Mouse (Mus musculus): ENCODE results near the gene Mgst3.
"Not testable (repeated sequence)": the region's sequence is repeated elsewhere in the genome, so short reads cannot be mapped to it uniquely, and the experiment has no call there.

Gene Mgst3

DNA sequence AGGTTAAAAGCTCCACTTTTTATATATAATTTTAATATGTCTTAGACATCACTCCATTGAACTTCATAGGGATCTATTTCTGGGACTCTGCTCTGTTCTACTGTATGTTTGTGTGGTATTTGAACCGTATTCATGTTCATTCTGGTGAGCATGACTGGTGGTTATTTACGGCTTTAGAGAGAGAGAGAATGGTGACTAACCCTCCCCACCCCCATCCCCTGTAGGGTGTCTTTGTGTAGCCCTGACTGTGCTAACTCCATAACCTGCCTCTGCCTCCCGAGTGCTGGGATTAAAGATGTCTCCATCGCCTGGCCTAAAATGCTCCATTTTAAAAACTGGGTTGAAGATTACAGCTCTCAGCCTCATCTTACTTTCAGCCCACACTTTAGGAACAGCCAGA lies 33.4 kb downstream of the Mgst3 start:
- no peak for DNase-seq (ENCODE audit: low spot score)

DNA sequence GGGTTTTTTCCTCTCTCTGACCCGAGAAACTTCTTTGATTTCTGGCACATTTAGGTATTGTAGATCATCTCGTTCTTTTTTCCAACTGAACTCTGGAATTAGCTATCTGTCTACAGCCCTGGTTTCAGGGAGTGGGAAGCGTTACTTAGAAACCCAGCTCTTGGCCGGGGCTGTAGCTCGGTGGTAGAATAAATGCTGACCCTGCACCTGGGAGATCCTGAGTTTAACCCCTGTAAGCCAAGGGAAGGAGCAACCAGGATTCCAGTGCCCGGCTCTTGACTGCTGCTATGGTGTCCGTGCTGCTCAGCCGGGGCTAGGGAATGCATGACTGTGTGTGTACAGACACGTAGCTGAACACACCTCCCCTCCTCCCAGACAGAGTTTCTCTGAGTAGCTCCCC lies 34.9 kb downstream of the Mgst3 start:
- DNase-seq (ENCODE audit: low spot score), result no peak

DNA sequence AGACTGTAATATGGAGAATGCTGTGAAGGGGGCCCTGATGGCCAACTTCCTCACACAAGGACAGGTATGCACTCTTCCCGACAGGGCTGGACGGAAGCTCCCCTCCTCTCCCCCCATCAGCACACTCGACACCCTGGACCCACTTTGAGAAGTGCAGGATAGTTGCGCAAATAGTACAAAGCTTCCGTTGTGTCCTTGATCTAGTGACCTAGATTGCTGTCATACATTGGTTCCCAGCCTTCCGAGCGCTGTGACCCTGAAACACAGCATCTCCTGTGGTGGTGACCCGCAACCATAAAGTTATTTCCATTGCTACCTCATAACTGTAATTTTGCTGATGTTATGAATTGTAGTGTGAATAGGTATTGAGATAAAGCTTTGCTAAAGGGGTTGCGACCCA lies 36.3 kb downstream of the Mgst3 start:
- DNase-seq (ENCODE audit: low spot score), result no peak

DNA sequence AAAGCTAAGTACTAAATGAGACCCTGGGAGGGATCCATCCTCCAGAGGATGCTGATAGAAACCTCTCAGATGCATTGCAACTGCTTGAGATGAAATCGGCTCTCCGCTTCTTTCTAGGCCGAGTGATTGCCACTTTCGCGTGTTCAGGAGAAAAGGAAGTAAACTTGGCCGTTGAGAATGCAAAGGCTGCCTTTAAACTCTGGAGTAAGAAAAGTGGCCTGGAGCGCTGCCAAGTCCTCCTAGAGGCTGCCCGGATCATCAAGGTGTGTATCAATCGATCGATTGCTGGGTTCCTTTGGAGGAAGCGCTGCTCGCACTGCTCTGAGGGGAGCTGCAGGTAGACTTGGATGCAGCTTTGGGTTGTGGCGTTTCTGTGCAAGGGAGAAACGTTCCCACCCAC lies 41.2 kb downstream of the Mgst3 start:
- no peak for DNase-seq (ENCODE audit: low spot score)

DNA sequence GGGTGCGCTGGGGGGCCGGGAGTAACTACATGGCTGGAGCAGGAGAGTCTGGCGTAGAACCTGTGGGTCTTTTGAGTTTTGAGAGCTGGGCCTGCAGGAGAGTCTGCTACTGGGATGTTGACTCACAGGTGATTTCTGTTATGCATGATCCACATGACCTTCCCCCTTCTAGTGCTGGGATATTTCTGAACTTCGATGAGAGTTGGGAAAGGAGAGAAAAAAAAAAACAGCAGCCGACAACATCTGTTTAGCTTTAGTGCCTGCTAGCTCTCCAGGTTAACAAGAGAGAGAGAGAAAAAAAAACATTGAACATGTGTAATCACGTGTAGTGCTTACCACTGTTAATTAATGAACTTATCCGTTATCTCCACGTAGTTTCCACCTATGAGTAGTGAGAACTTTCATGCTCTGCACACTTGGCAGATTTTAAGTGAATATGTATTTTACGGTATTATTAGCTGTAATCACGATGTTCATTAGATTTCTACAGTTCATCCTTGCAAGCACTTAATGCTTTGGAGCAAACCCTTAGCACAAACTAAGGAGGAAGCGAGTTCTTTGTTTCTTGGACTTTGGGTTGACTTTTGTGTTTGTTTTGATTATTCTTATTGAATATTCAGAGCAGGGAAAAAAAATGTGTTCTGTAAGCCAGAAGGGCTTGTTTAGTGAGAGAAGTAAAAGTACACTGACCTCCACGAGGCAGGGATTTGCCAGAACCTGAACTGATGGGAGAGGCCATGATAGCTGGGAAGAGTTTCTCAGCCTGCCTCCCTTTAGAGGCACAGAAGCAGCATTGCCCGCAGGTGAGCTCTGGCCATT lies 42.8 kb downstream of the Mgst3 start:
- DNase-seq (ENCODE audit: low spot score), result no peak

DNA sequence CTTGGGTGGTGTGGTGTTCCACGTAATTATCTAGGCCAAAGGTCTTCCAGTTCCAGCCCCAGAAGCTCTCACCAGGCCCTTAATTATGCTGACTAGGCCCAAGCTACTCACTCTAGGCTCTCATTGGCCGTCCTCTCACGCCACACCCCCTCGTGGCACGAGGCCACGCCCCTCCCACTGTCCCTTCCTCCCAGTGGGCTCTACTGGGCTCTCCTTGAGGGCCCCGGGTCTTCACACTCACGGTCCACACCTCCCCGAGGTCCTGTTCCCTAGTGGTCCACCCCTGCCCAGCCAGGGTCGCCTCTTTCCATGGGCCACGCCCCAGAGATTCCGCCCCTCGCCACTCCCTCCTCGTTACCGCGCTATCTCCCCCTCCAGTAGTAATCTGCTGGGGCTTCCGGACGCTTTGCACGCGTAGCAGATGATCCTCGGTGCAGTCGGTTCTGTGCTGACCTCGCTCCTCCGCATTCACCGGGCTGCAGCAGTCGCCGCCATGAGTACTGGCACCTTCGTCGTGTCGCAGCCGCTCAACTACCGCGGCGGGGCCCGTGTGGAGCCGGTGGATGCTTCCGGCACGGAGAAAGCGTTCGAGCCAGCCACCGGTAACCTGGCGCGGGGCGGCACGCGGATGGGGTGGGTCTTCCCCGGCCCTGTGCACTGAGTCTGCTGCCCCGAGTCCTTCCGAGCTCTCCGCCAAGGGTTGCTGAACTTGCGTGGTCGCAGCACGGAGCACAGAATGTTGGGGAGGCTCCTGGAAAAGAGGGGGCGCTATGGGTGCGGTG lies 43.6 kb downstream of the Mgst3 start, which contains the start of gene Aldh9a1:
Aldh9a1 (plus strand) TSS at position 177 of the 782 bp plus-strand sequence.
- DNase-seq (ENCODE audit: low spot score), result peak; percentile 93

DNA sequence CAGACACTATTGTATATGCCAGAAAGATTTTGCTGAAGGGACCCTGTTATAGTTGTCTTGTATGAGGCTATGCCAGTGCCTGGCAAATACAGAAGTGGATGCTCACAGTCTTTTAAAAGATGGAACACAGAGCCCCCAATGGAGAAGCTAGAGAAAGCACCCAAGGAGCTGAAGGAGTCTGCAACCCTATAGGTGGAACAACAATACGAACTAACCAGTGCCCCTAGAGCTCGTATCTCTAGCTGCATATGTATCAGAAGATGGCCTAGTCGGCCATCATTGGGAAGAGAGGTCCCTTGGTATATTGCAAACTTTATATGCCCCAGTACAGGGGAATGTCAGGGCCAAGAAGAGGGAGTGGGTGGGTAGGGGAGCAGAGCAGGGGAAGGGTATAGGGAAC lies 44.4 kb downstream of the Mgst3 start:
- not testable (repeated sequence) for DNase-seq (ENCODE audit: low spot score)

DNA sequence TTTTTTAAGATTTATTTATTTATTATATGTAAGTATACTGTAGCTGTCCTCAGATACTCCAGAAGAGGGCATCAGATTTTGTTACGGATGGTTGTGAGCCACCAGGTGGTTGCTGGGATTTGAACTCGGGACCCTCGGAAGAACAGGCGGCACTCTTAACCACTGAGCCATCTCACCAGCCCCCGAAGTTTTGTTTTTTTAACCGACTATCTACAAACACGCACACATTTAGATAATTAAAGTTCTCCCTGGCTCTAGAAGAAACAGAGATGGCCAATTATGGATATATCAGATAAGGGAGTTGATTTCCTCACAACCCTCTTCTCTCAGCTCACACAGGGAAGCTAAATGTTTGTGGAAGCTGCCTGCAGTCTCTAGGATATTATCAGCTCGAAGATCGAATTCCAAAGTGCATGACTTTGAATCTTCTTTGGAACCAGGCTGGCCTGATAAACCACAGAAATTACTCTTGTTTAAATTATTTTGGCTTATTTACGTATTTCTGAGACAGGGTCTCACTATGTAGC lies 47.6 kb downstream of the Mgst3 start:
- not testable (repeated sequence) for DNase-seq (ENCODE audit: low spot score)

DNA sequence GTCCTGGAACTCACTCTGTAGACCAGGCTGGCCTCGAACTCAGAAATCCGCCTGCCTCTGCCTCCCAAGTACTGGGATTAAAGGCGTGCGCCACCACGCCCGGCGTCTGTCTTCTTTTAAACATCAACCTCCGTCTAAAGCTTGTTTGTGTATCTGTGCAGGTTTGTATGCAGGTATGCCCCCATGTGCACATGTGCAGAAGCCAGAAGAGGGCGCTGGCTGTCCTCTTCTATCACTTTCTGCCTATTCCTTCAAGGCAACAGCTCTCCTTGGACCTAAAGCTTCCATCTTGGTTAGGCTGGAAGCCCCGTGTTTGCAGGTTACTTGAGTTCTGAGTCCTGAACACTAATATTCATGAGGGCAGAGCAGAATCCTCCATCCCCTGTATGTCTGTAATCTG lies 50.8 kb downstream of the Mgst3 start:
- DNase-seq (ENCODE audit: low spot score), result no peak

DNA sequence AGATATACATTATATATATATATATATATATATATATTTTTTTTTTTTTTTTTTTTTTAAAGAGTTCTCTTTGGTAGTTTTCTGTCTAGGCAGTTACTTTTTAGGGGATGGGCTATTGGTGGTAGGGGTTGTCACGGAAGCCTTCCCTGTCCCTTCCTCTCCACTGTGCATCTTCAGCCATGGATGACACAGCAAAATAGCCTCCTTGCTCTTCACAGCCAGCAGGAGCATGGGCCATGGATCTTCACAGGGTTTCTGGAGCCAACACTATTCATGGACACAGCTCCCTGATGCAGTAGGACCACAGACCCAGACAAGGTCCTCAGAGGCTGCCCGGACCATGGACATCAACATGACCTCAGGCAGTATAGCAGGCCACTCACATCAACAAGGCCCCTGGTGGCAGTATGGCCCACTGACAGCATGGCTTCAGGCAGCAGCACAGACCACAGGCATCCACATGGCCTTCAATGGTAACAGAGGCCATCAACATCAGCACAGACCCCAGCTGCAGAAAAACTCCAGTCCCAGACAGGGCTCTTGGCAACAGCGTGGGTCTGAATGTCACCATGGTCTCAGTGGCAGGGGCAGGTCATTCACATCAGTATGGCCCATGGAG lies 52.6 kb downstream of the Mgst3 start:
- no peak for DNase-seq (ENCODE audit: low spot score)

DNA sequence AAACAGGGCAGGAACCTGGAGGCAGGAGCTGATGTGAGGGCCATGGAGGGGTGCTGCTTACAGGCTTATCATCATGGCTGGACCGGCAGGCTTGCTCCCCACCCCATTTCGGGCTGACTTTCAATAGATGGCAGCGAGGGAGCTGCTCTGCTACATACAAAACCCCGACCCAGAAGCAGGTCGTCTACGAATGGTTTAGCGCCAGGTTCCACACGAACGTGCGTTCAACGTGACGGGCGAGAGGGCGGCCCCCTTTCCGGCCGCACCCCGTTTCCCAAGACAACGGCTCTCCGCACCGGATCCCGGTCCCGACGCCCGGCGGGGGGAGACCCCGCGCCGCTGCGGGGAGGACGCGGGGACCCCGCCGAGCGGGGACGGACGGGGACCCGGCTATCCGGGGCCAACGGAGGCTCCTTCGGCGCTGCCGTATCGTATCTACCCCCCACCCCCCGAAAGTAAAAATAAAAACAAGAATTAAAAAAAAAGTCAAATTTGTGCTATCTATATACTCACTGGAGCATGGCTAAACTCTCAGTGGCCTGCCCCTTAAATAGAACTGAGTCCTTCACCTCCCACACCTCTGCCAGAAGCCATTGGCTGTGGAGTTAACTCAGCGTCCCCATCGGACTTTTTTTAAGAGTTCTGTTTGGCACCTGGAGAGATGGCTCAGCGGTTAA lies 53.4 kb downstream of the Mgst3 start:
- DNase-seq (ENCODE audit: low spot score), result no peak

DNA sequence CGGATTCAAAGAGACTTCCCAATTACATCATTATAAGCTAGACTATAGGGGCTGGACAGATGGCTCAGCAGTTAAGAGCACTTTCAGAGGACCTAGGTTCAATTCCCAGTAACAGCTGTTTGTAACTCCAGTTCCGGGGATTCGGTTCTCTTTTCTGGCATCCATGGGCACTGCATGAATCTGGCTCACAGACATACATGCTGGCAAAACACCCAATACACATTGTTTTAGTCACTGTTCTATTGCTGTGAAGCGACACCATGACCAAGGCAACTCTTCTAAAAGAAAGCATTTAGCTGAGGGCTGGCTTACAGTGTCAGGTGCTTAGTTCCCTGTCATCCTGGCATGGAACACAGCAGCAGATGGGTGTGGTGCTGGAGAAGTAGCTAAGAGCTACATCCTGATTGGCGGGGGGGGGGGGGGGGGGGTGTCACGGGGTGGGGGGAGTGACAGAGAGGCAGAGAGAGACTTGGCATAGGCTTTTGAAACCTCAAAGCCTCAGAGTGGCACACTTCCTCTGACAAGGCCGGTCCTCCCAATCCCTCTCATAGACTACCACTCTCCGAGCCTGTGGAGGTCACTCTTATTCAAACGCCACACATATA lies 54.4 kb downstream of the Mgst3 start:
- DNase-seq (ENCODE audit: low spot score), result no peak

DNA sequence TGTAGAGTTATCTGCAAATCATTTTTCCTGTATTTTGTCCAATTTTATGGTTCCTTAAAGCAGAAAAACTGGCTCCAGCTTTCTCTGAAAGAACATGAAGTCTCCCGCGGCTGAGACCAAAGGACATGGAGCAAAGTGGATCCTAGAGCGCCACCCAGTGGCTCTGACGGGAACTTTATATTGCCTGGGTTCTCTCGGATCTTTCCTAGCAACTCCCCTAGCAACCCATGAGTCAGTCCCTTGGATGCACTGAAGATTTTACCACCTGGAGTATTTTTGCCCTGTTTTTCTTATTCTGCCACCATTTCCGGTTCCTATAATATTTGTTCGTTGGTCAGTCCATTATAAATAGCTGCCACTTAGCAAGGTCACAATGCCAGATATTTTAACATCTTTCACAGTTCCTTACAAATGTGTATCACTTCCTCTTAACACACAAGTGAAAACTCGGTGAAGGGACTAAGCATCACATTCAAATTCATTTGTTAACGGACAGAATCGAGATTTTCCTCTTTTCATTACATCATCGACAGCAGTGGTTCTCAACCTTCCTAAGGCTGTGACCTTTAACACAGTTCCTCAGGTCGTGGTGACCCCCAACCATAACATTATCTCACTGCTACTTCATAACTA lies 56.1 kb downstream of the Mgst3 start:
- peak; percentile 82 for DNase-seq (ENCODE audit: low spot score)

DNA sequence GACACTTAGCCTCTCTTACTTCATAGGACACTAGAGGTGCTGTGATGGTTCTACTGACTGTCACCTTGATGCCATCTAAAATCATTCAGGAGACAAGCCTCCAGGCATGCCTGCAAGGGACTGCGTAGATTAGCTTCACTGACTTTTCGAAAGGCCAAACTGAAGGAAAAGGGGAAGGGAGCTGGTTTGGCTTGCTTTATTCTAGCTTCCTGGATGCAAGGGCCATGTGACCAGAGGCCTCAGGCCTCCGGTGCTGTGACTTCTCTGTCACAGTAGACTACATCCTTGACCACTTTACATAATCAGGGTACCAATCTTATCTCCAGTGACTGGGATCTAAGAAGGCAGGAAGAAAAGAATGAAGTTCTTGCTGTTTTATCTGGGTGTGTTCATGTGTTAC lies 57.2 kb downstream of the Mgst3 start:
- DNase-seq (ENCODE audit: low spot score), result no peak

DNA sequence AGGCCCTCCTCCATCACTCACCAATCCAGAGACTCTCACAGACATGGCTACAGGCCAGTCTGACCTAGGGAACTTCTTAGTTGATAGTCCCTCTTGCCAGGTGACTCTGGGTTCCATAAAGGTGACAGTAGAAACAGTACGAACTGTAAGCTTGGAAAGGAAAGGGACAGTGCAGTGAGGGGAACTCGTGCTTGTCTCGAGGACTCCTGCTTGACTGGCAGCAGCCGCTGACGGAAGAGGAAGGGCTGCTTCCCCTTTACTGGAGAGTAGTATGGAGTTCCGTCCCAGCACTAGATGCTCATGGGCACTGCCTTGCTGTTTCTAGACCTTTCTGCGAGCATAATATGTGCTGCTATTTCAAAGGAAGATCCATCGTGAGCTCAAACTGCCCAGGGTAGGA lies 62.5 kb downstream of the Mgst3 start:
- DNase-seq (ENCODE audit: low spot score), result no peak

DNA sequence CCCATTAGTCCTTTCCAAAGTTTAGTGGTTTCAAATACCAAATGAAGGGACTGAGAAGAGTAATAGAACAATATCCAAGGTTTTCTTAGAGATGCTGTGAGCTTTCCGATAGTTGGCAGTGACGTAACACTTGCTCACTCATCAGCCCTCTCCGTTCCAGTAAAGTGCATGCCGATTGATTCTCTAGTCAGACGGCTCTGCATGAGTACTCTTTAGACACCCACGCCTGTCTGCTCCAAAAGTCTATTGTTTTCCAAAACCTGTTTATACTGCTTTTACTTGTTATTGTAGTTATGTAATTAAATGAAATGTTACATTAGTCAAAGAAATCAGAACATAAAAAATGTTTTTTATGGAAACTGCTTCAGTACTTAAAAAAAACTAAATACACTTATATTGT lies 64.9 kb downstream of the Mgst3 start:
- no peak for DNase-seq (ENCODE audit: low spot score)

All from lung, postnatal 25 days (tissue).